Mouse (Mus musculus): ENCODE results near the gene Kif5c.

DNA sequence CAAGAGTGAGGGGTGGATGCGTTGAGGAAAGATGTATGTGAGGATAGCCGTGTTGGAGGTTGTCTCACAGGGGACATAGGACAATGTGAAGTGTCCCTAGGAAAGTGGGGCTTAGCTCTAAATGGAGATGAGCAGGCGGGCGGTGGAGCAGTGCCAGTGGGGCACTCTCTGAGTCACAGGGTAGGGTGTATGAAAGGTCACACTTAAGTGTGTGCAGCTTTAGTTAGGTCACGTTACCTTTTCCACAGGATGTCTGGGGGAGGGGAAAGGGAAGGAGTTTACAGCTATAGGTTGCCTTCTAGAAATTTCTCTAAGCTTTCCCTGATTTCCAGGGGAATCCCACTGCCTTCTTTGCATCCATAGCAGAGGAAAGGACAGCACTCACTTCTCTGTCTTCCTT is 170.4 kb downstream of the Kif5c start:
- TF ChIP-seq MYOG (IDR thresholded peaks at IDR 0.05; ENCODE audit: control insufficient read depth, extremely low read depth, insufficient read length) (no peak), CTCF (IDR thresholded peaks at IDR 0.05; ENCODE audit: control insufficient read depth, insufficient read depth, insufficient read length) (no peak), MAX (IDR thresholded peaks at IDR 0.05) (no peak), CEBPB (IDR thresholded peaks at IDR 0.05; ENCODE audit: low read depth) (no peak), USF1 (IDR thresholded peaks at IDR 0.05; ENCODE audit: low read depth) (no peak)

All from C2C12 (cell line).